Mouse (Mus musculus) layer of hippocampus, adult 6 months (tissue): Measurements from ENCODE around the gene Adgra3. TPM values are rescaled to one million over a fixed set of nuclear protein-coding genes. Genes with fewer than 3 reads are reported as not detected.

Experiments
- long read RNA-seq, 2 experiments: library from polyadenylated mRNA; unstranded; transcript quantifications; one replicate each; pipeline ENCODE4 v2.0.0; 2019 to 2020
- polyA plus RNA-seq: library from polyadenylated mRNA; unstranded; fragments of <200 nt; fragmentation: Nextera tagmentation; gene quantifications from 2 replicates; pipeline ENCODE4 v1.2.3, GENCODE M21; 2021

Adgra3 gene
- 1.6 and 1.9 TPM in 2 replicates for polyA plus RNA-seq
- long read RNA-seq, experiment 1, partial matches to known transcripts = 3 of 5 reads
- long read RNA-seq, experiment 1, other reads (novel, unspliced or antisense) = 2 of 5 reads
- long read RNA-seq, experiment 2, full-length matches to known transcripts = 2 of 9 reads
- long read RNA-seq, experiment 2, partial matches to known transcripts = 5 of 9 reads
- long read RNA-seq, experiment 2, other reads (novel, unspliced or antisense) = 2 of 9 reads

GRCm38 (mm10) chr5:50058421-50059286, at the start of gene Adgra3:
Gene Adgra3, minus strand, starts transcription at chr5:50059006.

